Mouse (Mus musculus) cerebellum, adult 9-11 months (tissue): ENCODE results near the gene St14.

ENCODE experiments used
- DNase-seq: peaks from one replicate; pipeline ENCODE4 v3.0.0; 2022

Gene St14

GRCm38 (mm10) chr9:31120533-31120915, 11.1 kb downstream of the St14 start:
- no peak for DNase-seq

- DNase-seq = no peak
Measured at GRCm38 (mm10) chr9:31119882-31120532, 11.6 kb downstream of the St14 start.

- no peak for DNase-seq
Measured at GRCm38 (mm10) chr9:31119405-31119804, 12.2 kb downstream of the St14 start.

GRCm38 (mm10) chr9:31118520-31119298, 12.9 kb downstream of the St14 start:
- no peak for DNase-seq

- no peak for DNase-seq
Measured at GRCm38 (mm10) chr9:31117488-31117887, 14.2 kb downstream of the St14 start.

GRCm38 (mm10) chr9:31117088-31117487, 14.6 kb downstream of the St14 start:
- no peak for DNase-seq

GRCm38 (mm10) chr9:31115586-31115985, 16.1 kb downstream of the St14 start:
- DNase-seq = no peak

GRCm38 (mm10) chr9:31108464-31108863, 23.2 kb downstream of the St14 start:
- DNase-seq = no peak

GRCm38 (mm10) chr9:31098118-31098517, 33.5 kb downstream of the St14 start:
- DNase-seq = no peak

- DNase-seq = no peak
Measured at GRCm38 (mm10) chr9:31097088-31098082, 34.3 kb downstream of the St14 start.

- no peak for DNase-seq
Measured at GRCm38 (mm10) chr9:31092833-31093195, 38.8 kb downstream of the St14 start.

- DNase-seq = no peak
Measured at GRCm38 (mm10) chr9:31092111-31092832, 39.4 kb downstream of the St14 start.

- DNase-seq = peak; percentile 78
Measured at GRCm38 (mm10) chr9:31091162-31091581, 40.5 kb downstream of the St14 start.

GRCm38 (mm10) chr9:31090081-31091023, 41.3 kb downstream of the St14 start:
- DNase-seq = peak; percentile 66

GRCm38 (mm10) chr9:31089541-31089940, 42.1 kb downstream of the St14 start:
- no peak for DNase-seq

- no peak for DNase-seq
Measured at GRCm38 (mm10) chr9:31088883-31089282, 42.8 kb downstream of the St14 start.

GRCm38 (mm10) chr9:31088116-31088515, 43.5 kb downstream of the St14 start:
- no peak for DNase-seq

GRCm38 (mm10) chr9:31087466-31087865, 44.2 kb downstream of the St14 start:
- no peak for DNase-seq

- DNase-seq = no peak
Measured at GRCm38 (mm10) chr9:31086754-31087145, 44.9 kb downstream of the St14 start.

GRCm38 (mm10) chr9:31086085-31086753, 45.4 kb downstream of the St14 start:
- no peak for DNase-seq

- DNase-seq = no peak
Measured at GRCm38 (mm10) chr9:31085556-31085955, 46.1 kb downstream of the St14 start.
